8 mouse cellular contexts compared by ENCODE assay signal in genomic region chr4:114843097-114843721, GRCm38 (mm10). TPM values are rescaled to one million over a fixed set of nuclear protein-coding genes. Genes with fewer than 3 reads are reported as not detected.
A peak's percentile ranks its signal among the peaks of the same experiment; 100 is the strongest.
DNase-seq lines count a peak whose midpoint lies in the region; ATAC-seq and TF ChIP-seq lines count a peak whose summit lies in the region.

No protein-coding gene starts in this region.

- H3K27me3 ChIP-seq in embryonic facial prominence, embryonic 13.5 days: peaks cover 85% of the 10 kb centered on the region
- H3K27me3 ChIP-seq in kidney, embryonic 15.5 days: peaks cover 70% of the 10 kb centered on the region
- H3K27me3 ChIP-seq in midbrain, postnatal 0 days (ENCODE audit: insufficient read depth, low read length): peaks cover 20% of the 10 kb centered on the region

- H3K9ac ChIP-seq in embryonic facial prominence, embryonic 13.5 days: peak overlapping the region; percentile 65
- H3K9ac ChIP-seq in kidney, embryonic 15.5 days: peak overlapping the region; percentile 33; the same call in 1 of the 2 replicates
- peak overlapping the region; percentile 61 for H3K9ac ChIP-seq in midbrain, postnatal 0 days (replicated peaks; ENCODE audit: low read length, poor library complexity, severe bottlenecking)

- peak overlapping the region; percentile 79 for H3K4me2 ChIP-seq in embryonic facial prominence, embryonic 13.5 days
- peak overlapping the region; percentile 77 for H3K4me2 ChIP-seq in kidney, embryonic 15.5 days
- H3K4me2 ChIP-seq in midbrain, postnatal 0 days (ENCODE audit: low read depth, low read length, poor library complexity, severe bottlenecking): peak overlapping the region; percentile 95

- peaks cover 15% of the 10 kb centered on the region for H3K4me1 ChIP-seq in embryonic facial prominence, embryonic 13.5 days
- peaks cover 39% of the 10 kb centered on the region for H3K4me1 ChIP-seq in kidney, embryonic 15.5 days
- no peaks in the 10 kb centered on the region for H3K4me1 ChIP-seq in midbrain, postnatal 0 days (ENCODE audit: insufficient read depth, low read length)

- under 1% methylated on average over 51 of the region's 51 CpGs for WGBS in embryonic facial prominence, embryonic 13.5 days
- WGBS in kidney, embryonic 15.5 days: 1% methylated on average over 51 of the region's 51 CpGs
- WGBS in midbrain, postnatal 0 days: under 1% methylated on average over 51 of the region's 51 CpGs

- no peak for DNase-seq in layer of hippocampus, adult 2 months (ENCODE audit: low spot score in 2 of 2)
- DNase-seq in layer of hippocampus, postnatal 14 days (ENCODE audit: low spot score in 2 of 2): no peak
- peak; percentile 14 for DNase-seq in midbrain, postnatal 0 days (ENCODE audit: low spot score)
- DNase-seq in yolk sac, embryonic 10.5 days (ENCODE audit: low spot score): no peak
- DNase-seq in B cell, adult 2 months: no peak

- ATAC-seq in embryonic facial prominence, embryonic 13.5 days (ENCODE audit: insufficient number of reproducible peaks, insufficient read depth, low FRiP score, low TSS enrichment, low read depth): no peak; the same call in 1 of the 2 replicates
- ATAC-seq in kidney, embryonic 15.5 days (replicated peaks; ENCODE audit: low FRiP score): peak; percentile 82
- ATAC-seq in midbrain, postnatal 0 days (ENCODE audit: low FRiP score): peak; percentile 57
- ATAC-seq in activated CD4-positive, CD25-positive, alpha-beta regulatory T cell, adult 4 months: no peak

- H3K9me3 ChIP-seq in embryonic facial prominence, embryonic 13.5 days: no peaks in the 10 kb centered on the region
- 0 out of 2 replicates have a peak, but pooled peaks cover 2% of the 10 kb centered on the region for H3K9me3 ChIP-seq in kidney, embryonic 15.5 days (replicated peaks)
- no peaks in the 10 kb centered on the region for H3K9me3 ChIP-seq in midbrain, postnatal 0 days (ENCODE audit: low read length)

- no peaks in the 10 kb centered on the region for H3K36me3 ChIP-seq in embryonic facial prominence, embryonic 13.5 days
- no peaks in the 10 kb centered on the region for H3K36me3 ChIP-seq in kidney, embryonic 15.5 days
- no peaks in the 10 kb centered on the region for H3K36me3 ChIP-seq in midbrain, postnatal 0 days (ENCODE audit: insufficient read depth, low read length)

- H3K27ac ChIP-seq in layer of hippocampus, adult 2 months: no peak overlapping the region
- H3K27ac ChIP-seq in embryonic facial prominence, embryonic 13.5 days: no peak overlapping the region
- H3K27ac ChIP-seq in kidney, embryonic 15.5 days: peak overlapping the region; percentile 79
- no peak overlapping the region for H3K27ac ChIP-seq in midbrain, postnatal 0 days (ENCODE audit: low read depth, low read length)

- no peak for TF ChIP-seq CTCF in layer of hippocampus, adult 2 months (conservative IDR thresholded peaks at IDR 0.05)
- 0 out of 2 replicates have a peak, but pooled peaks have one; percentile 2 for TF ChIP-seq CTCF in midbrain, postnatal 0 days (IDR thresholded peaks at IDR 0.05)

- peak overlapping the region; percentile 40 for H3K4me3 ChIP-seq in layer of hippocampus, adult 2 months
- H3K4me3 ChIP-seq in embryonic facial prominence, embryonic 13.5 days: peak overlapping the region; percentile 44
- H3K4me3 ChIP-seq in kidney, embryonic 15.5 days (replicated peaks): peak overlapping the region; percentile 42
- peak overlapping the region; percentile 53 for H3K4me3 ChIP-seq in midbrain, postnatal 0 days (ENCODE audit: low read depth, low read length)

RNA-seq across cellular contexts. Expression of gene Gm12830, which starts 21.7 kb away (rescaled TPM):
- not detected for total RNA-seq in layer of hippocampus, adult 2 months (2021)
- total RNA-seq in layer of hippocampus, postnatal 14 days (2021): not detected
- polyA plus RNA-seq in embryonic facial prominence, embryonic 13.5 days (2015; fragmentation: Nextera tagmentation; extraction: Ambion mirVana): not detected in 2 replicates
- 0.09 and 0.14 TPM in 2 replicates for polyA plus RNA-seq in kidney, embryonic 15.5 days (2015; fragmentation: Nextera tagmentation; extraction: Ambion mirVana)
- total RNA-seq in midbrain, postnatal 0 days (2014; rRNA removed): not detected in 2 replicates
- 0.09 TPM in 1 of 2 replicates, not detected in the other for polyA plus RNA-seq in midbrain, postnatal 0 days (2015; fragmentation: Nextera tagmentation; extraction: Ambion mirVana)
- polyA plus RNA-seq in activated CD4-positive, CD25-positive, alpha-beta regulatory T cell, adult 4 months (2017; shearing (Covaris generic)): not detected

Comparison
In these comparisons a context has a peak if more than half of its experiments do, and no peak if none do; other contexts are left out.
1. ATAC-seq: peak in kidney, embryonic 15.5 days (single experiment) and midbrain, postnatal 0 days (single experiment); none in embryonic facial prominence, embryonic 13.5 days (single experiment) and activated CD4-positive, CD25-positive, alpha-beta regulatory T cell, adult 4 months (single experiment).
2. Peak in every context shown above with its lines, with median percentiles within 50 percentile points of each other: H3K4me3 ChIP-seq, H3K4me2 ChIP-seq and H3K9ac ChIP-seq.